Mouse (Mus musculus) forebrain, embryonic 14.5 days (tissue): ENCODE data around the gene Wfdc8. TPM values are rescaled to one million over a fixed set of nuclear protein-coding genes. Genes with fewer than 3 reads are reported as not detected.
"Not testable (repeated sequence)": the region's sequence is repeated elsewhere in the genome, so short reads cannot be mapped to it uniquely, and the experiment has no call there.

Experiments
- ATAC-seq: fragments of 200-750 bp; cut with Nextera tagmentation; 2 replicates; pipeline ENCODE4 v1.8.0; 2017; ENCODE audit warnings: mild to moderate bottlenecking, moderate library complexity
- DNase-seq: peaks from one replicate; pipeline ENCODE4 v3.0.0-alpha.2; 2015; ENCODE audit warnings: low spot score
- H3K27ac ChIP-seq: fragments of 300-500 bp; sonication (generic); 2 replicates; pipeline ENCODE4 v1.5.1; 2014; ENCODE audit warnings: low read depth, mild to moderate bottlenecking, control low read depth, low read length, moderate library complexity
- H3K27me3 ChIP-seq: fragments of 300-500 bp; sonication (generic); replicated peaks from 2 replicates; pipeline ENCODE4 v1.6.1; 2014; ENCODE audit warnings: low read length, control low read depth, mixed read lengths; ENCODE audit not compliant: control insufficient read depth, insufficient read depth
- H3K36me3 ChIP-seq: fragments of 300-500 bp; sonication (generic); 2 replicates; pipeline ENCODE4 v1.6.1; 2014; ENCODE audit warnings: low read length, control low read depth; ENCODE audit not compliant: control insufficient read depth, insufficient read depth
- H3K4me1 ChIP-seq: fragments of 300-500 bp; sonication (generic); 2 replicates; pipeline ENCODE4 v1.6.1; 2014; ENCODE audit warnings: antibody characterized with exemption, low read length, control low read depth; ENCODE audit not compliant: control insufficient read depth, insufficient read depth
- H3K4me2 ChIP-seq: fragments of 300-500 bp; sonication (generic); 2 replicates; pipeline ENCODE4 v1.6.1; 2014; ENCODE audit warnings: mild to moderate bottlenecking, control low read depth, low read length
- H3K4me3 ChIP-seq: fragments of 300-500 bp; sonication (generic); 2 replicates; pipeline ENCODE4 v1.5.1; 2014; ENCODE audit warnings: low read depth, low read length, control low read depth
- H3K9ac ChIP-seq: fragments of 300-500 bp; sonication (generic); 2 replicates; pipeline ENCODE4 v1.6.1; 2014; ENCODE audit warnings: mild to moderate bottlenecking, low read length, control low read depth, moderate library complexity
- H3K9me3 ChIP-seq: fragments of 300-500 bp; sonication (generic); replicated peaks from 2 replicates; pipeline ENCODE4 v1.6.1; 2016; ENCODE audit warnings: low read length, control low read depth, mixed read lengths; ENCODE audit not compliant: control insufficient read depth
- WGBS: fragments of 180-500 bp; shearing (Covaris S2); extraction: QIAGEN DNeasy Blood & Tissue Kit; methylation state at CpG from one replicate; pipeline ENCODE4 v1.1.7; 2014; 5-methylcytosine and 5-hydroxymethylcytosine counted together
- polyA plus RNA-seq: library from polyadenylated mRNA; unstranded; fragments of >200 nt; fragmentation: Nextera tagmentation; extraction: Ambion mirVana; gene quantifications from 2 replicates; pipeline ENCODE4 v1.2.1, GENCODE M21; 2014

The Wfdc8 gene
- polyA plus RNA-seq: not detected in 2 replicates

GRCm38 (mm10) chr2:164613471-164613870 is at the start of gene Wfdc8, which contains the start of gene Wfdc6b:
Gene Wfdc8, minus strand, starts transcription at chr2:164613626.
Gene Wfdc6b, plus strand, starts transcription at chr2:164613522.
- ATAC-seq, H3K9me3 ChIP-seq, H3K4me1 ChIP-seq, H3K4me3 ChIP-seq, DNase-seq, H3K4me2 ChIP-seq, H3K36me3 ChIP-seq, H3K27ac ChIP-seq, H3K9ac ChIP-seq, H3K27me3 ChIP-seq: not testable (repeated sequence)
- WGBS: 49% methylated on average over 8 of the region's 8 CpGs

- H3K4me2 ChIP-seq: no peak within 1 kb of the TSS
- no peaks in the 10 kb centered on the region for H3K4me1 ChIP-seq
- ATAC-seq: no peak
Measured at GRCm38 (mm10) chr2:164656483-164656882, 43.1 kb upstream of the Wfdc8 start, which contains the start of gene Wfdc9. Gene Wfdc9, minus strand, starts transcription at chr2:164656583.

GRCm38 (mm10) chr2:164655858-164656257 is 42.4 kb upstream of the Wfdc8 start, which contains the start of gene Wfdc10:
Gene Wfdc10, plus strand, starts transcription at chr2:164656046.
- H3K9ac ChIP-seq: no peak within 1 kb of the TSS
- H3K4me3 ChIP-seq: no peak within 1 kb of the TSS
- no peaks in the 10 kb centered on the region for H3K27me3 ChIP-seq
- no peaks in the 10 kb centered on the region for H3K36me3 ChIP-seq
- H3K4me2 ChIP-seq: no peak within 1 kb of the TSS
- H3K4me1 ChIP-seq: no peaks in the 10 kb centered on the region
- 17% methylated on average over 11 of the region's 11 CpGs for WGBS
- DNase-seq: peak; percentile 50
- no peak for ATAC-seq
- H3K27ac ChIP-seq: no peak within 1 kb of the TSS
- no peaks in the 10 kb centered on the region for H3K9me3 ChIP-seq

More at GRCm38 (mm10) chr2:164656483-164656882, 43.1 kb upstream of the Wfdc8 start, which contains the start of gene Wfdc9:
- no peaks in the 10 kb centered on the region for H3K36me3 ChIP-seq
- no peak within 1 kb of the TSS for H3K4me3 ChIP-seq
- 83% methylated on average over 9 of the region's 9 CpGs for WGBS
- H3K27me3 ChIP-seq: no peaks in the 10 kb centered on the region
- H3K9me3 ChIP-seq: no peaks in the 10 kb centered on the region
- no peak within 1 kb of the TSS for H3K9ac ChIP-seq
- H3K27ac ChIP-seq: no peak within 1 kb of the TSS
- no peak for DNase-seq

GRCm38 (mm10) chr2:164641881-164642673 is 28.7 kb upstream of the Wfdc8 start:
- H3K9ac ChIP-seq: no peak overlapping the region
- ATAC-seq (no peak), DNase-seq (peak; percentile 45)
- no peak overlapping the region for H3K27ac ChIP-seq
- no peak overlapping the region for H3K4me2 ChIP-seq
- no peaks in the 10 kb centered on the region for H3K4me1 ChIP-seq
- no peaks in the 10 kb centered on the region for H3K27me3 ChIP-seq
- 65% methylated on average over 13 of the region's 13 CpGs for WGBS
- no peaks in the 10 kb centered on the region for H3K9me3 ChIP-seq
- no peak overlapping the region for H3K4me3 ChIP-seq
- H3K36me3 ChIP-seq: no peaks in the 10 kb centered on the region

- ATAC-seq (no peak), DNase-seq (no peak)
- Histone ChIP-seq H3K27me3 (no peaks in the 10 kb centered on the region), H3K9ac (no peak overlapping the region), H3K36me3 (no peaks in the 10 kb centered on the region), H3K4me2 (no peak overlapping the region), H3K27ac (no peak overlapping the region), H3K4me1 (no peaks in the 10 kb centered on the region), H3K4me3 (no peak overlapping the region), H3K9me3 (no peaks in the 10 kb centered on the region)
- WGBS: 68% methylated on average over 7 of the region's 7 CpGs
Measured at GRCm38 (mm10) chr2:164641129-164641528, 27.7 kb upstream of the Wfdc8 start.

- no peaks in the 10 kb centered on the region for H3K9me3 ChIP-seq
- DNase-seq (no peak), ATAC-seq (no peak)
- no peak within 1 kb of the TSS for H3K4me2 ChIP-seq
- H3K4me1 ChIP-seq: no peaks in the 10 kb centered on the region
- H3K36me3 ChIP-seq: no peaks in the 10 kb centered on the region
- no peak within 1 kb of the TSS for H3K9ac ChIP-seq
- no peak within 1 kb of the TSS for H3K27ac ChIP-seq
- WGBS: 85% methylated on average over 3 of the region's 3 CpGs
- H3K27me3 ChIP-seq: no peaks in the 10 kb centered on the region
- H3K4me3 ChIP-seq: no peak within 1 kb of the TSS
Measured at GRCm38 (mm10) chr2:164638696-164639095, 25.3 kb upstream of the Wfdc8 start, which contains the start of gene Wfdc16. Gene Wfdc16, minus strand, starts transcription at chr2:164638796.

- Histone ChIP-seq H3K4me2 (no peak overlapping the region), H3K27ac (no peak overlapping the region), H3K9me3 (no peaks in the 10 kb centered on the region), H3K27me3 (no peaks in the 10 kb centered on the region), H3K36me3 (no peaks in the 10 kb centered on the region), H3K4me1 (no peaks in the 10 kb centered on the region), H3K9ac (no peak overlapping the region), H3K4me3 (no peak overlapping the region)
- WGBS: 78% methylated on average over 9 of the region's 9 CpGs
- ATAC-seq (no peak), DNase-seq (no peak)
Measured at GRCm38 (mm10) chr2:164635266-164635665, 21.8 kb upstream of the Wfdc8 start.

- no peaks in the 10 kb centered on the region for H3K27me3 ChIP-seq
- no peak for ATAC-seq
- 85% methylated on average over 4 of the region's 4 CpGs for WGBS
Measured at GRCm38 (mm10) chr2:164621775-164622174, 8.3 kb upstream of the Wfdc8 start.

GRCm38 (mm10) chr2:164619050-164619449 is 5.6 kb upstream of the Wfdc8 start:
- Histone ChIP-seq H3K4me3 (no peak overlapping the region), H3K27me3 (no peaks in the 10 kb centered on the region), H3K4me2 (no peak overlapping the region), H3K4me1 (no peaks in the 10 kb centered on the region), H3K9me3 (no peaks in the 10 kb centered on the region), H3K27ac (no peak overlapping the region), H3K36me3 (no peaks in the 10 kb centered on the region), H3K9ac (no peak overlapping the region)
- WGBS: 89% methylated on average over 5 of the region's 5 CpGs
- no peak for ATAC-seq
- no peak for DNase-seq

More at GRCm38 (mm10) chr2:164621775-164622174, 8.3 kb upstream of the Wfdc8 start:
- Histone ChIP-seq H3K9ac (no peak overlapping the region), H3K4me1 (no peaks in the 10 kb centered on the region), H3K9me3 (no peaks in the 10 kb centered on the region), H3K27ac (no peak overlapping the region), H3K4me3 (no peak overlapping the region), H3K36me3 (no peaks in the 10 kb centered on the region), H3K4me2 (no peak overlapping the region)
- no peak for DNase-seq
